13 mouse cellular contexts compared by ENCODE assay signal in the genomic region with DNA sequence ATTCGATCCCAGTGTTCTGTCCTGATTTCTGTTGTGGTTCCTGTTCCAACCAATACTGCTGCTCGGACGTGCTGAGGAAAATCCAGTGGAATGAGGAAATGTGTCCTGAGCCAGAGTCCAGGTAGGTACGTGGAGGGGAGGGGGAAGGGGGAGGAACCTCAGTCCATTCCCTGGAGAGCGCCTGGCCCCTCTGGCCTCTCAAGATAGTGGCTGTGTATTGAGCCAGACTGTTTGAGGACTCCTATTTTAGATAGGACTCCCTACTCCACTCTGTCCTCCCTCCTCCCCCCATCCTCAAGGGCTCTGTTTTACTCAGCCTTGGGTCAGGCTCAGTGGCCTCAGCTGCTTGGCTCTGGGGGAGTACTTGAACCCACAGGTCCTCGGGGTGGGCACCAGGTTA. TPM values are rescaled to one million over a fixed set of nuclear protein-coding genes. Genes with fewer than 3 reads are reported as not detected.
DNase-seq lines count a peak whose midpoint lies in the region; ATAC-seq and TF ChIP-seq lines count a peak whose summit lies in the region.
"Had no signal": no experiment of that assay in that cellular context is flagged by ENCODE, and none has a peak within 500 bp of the region (broad histone marks: within the 10 kb centered on the region; RNA-seq: fewer than 3 reads in every experiment).

No protein-coding gene starts in this region.

- intact Hi-C loops in gastrocnemius, adult 2 months (cut with DNase I) = no loop called here

- peak overlapping the region; percentile 16 for H3K9ac ChIP-seq in lung, embryonic 14.5 days
- no peak overlapping the region for H3K9ac ChIP-seq in forebrain, embryonic 12.5 days
- H3K9ac ChIP-seq: liver, embryonic 13.5 days had no signal

- no peaks in the 10 kb centered on the region for H3K36me3 ChIP-seq in kidney, adult 2 months (ENCODE audit: control insufficient read depth, insufficient read depth, low read length)
- no peaks in the 10 kb centered on the region for H3K36me3 ChIP-seq in lung, embryonic 14.5 days (ENCODE audit: insufficient read depth)
- no peaks in the 10 kb centered on the region for H3K36me3 ChIP-seq in forebrain, embryonic 12.5 days (replicated peaks)
- H3K36me3 ChIP-seq: liver, embryonic 13.5 days had no signal

- 20% methylated on average over 6 of the region's 6 CpGs for WGBS in kidney, adult 2 months
- WGBS in lung, embryonic 14.5 days = 55% methylated on average over 6 of the region's 6 CpGs
- WGBS in forebrain, embryonic 12.5 days = 70% methylated on average over 6 of the region's 6 CpGs

- H3K4me3 ChIP-seq in gastrocnemius, adult 2 months = peak overlapping the region; percentile 75
- H3K4me3 ChIP-seq in brown adipose tissue, adult 24 weeks (ENCODE audit: insufficient read depth, low read depth, low read length) = peak overlapping the region; percentile 90
- peak overlapping the region; percentile 81; the same call in 1 of the 2 replicates for H3K4me3 ChIP-seq in kidney, adult 2 months (ENCODE audit: insufficient read depth, low read depth, low read length)
- H3K4me3 ChIP-seq in lung, embryonic 14.5 days (ENCODE audit: low read depth, low read length) = no peak overlapping the region
- no peak overlapping the region for H3K4me3 ChIP-seq in forebrain, embryonic 12.5 days (replicated peaks)
- H3K4me3 ChIP-seq: erythroblast, embryonic 14.5 days; liver, embryonic 13.5 days had no signal

- no peak for TF ChIP-seq POLR2A in kidney, adult 2 months (IDR thresholded peaks at IDR 0.05; ENCODE audit: low read depth, low read length)

- no peaks in the 10 kb centered on the region for H3K27me3 ChIP-seq in kidney, adult 2 months (replicated peaks; ENCODE audit: control insufficient read depth, insufficient read depth, low read length)
- H3K27me3 ChIP-seq in lung, embryonic 14.5 days (ENCODE audit: insufficient read depth, low read length) = no peaks in the 10 kb centered on the region
- no peaks in the 10 kb centered on the region for H3K27me3 ChIP-seq in forebrain, embryonic 12.5 days

- ATAC-seq in lung, embryonic 14.5 days (ENCODE audit: insufficient read depth) = 0 out of 2 replicates have a peak, but pooled peaks have one; percentile 16
- ATAC-seq in forebrain, embryonic 12.5 days (ENCODE audit: low FRiP score) = no peak

- H3K27ac ChIP-seq in gastrocnemius, adult 2 months = peak overlapping the region; percentile 53
- no peak overlapping the region for H3K27ac ChIP-seq in brown adipose tissue, adult 24 weeks (replicated peaks; ENCODE audit: low read depth, low read length)
- peak overlapping the region; percentile 85 for H3K27ac ChIP-seq in kidney, adult 2 months (ENCODE audit: insufficient read depth, low read depth, low read length)
- H3K27ac ChIP-seq in lung, embryonic 14.5 days (ENCODE audit: low read depth) = no peak overlapping the region
- H3K27ac ChIP-seq in forebrain, embryonic 12.5 days = no peak overlapping the region
- H3K27ac ChIP-seq: liver, embryonic 13.5 days had no signal

- peaks cover 8% of the 10 kb centered on the region; the same call in 1 of the 2 replicates for H3K4me1 ChIP-seq in brown adipose tissue, adult 24 weeks (ENCODE audit: control insufficient read depth, insufficient read depth, insufficient read length, low read length)
- H3K4me1 ChIP-seq in kidney, adult 2 months (ENCODE audit: control insufficient read depth, insufficient read depth, low read length) = peaks cover 15% of the 10 kb centered on the region
- H3K4me1 ChIP-seq in lung, embryonic 14.5 days (ENCODE audit: insufficient read depth) = peaks cover 9% of the 10 kb centered on the region; the same call in 1 of the 2 replicates
- H3K4me1 ChIP-seq in forebrain, embryonic 12.5 days = peaks cover 14% of the 10 kb centered on the region; the same call in 1 of the 2 replicates

- peak overlapping the region; percentile 27 for H3K4me2 ChIP-seq in lung, embryonic 14.5 days
- H3K4me2 ChIP-seq in forebrain, embryonic 12.5 days = no peak overlapping the region
- H3K4me2 ChIP-seq: liver, embryonic 13.5 days had no signal

- no peak for DNase-seq in gastrocnemius, adult 2 months
- no peak for DNase-seq in gastrocnemius, postnatal 10 days
- peak; percentile 59 for DNase-seq in kidney, adult 2 months
- peak; percentile 14 for DNase-seq in lung, embryonic 14.5 days
- no peak for DNase-seq in frontal cortex, adult 2 months (ENCODE audit: extremely low spot score in 1 of 2, low spot score in 1 of 2)
- DNase-seq in retina, embryonic 14.5 days (ENCODE audit: low spot score) = no peak
- DNase-seq: adrenal gland, postnatal 10 days; cerebellum, adult 11-12 months; gastrocnemius, postnatal 36 days; liver, embryonic 13.5 days had no signal

- TF ChIP-seq CTCF in gastrocnemius, adult 2 months (IDR thresholded peaks at IDR 0.05) = no peak
- TF ChIP-seq CTCF in kidney, adult 2 months (conservative IDR thresholded peaks at IDR 0.05; ENCODE audit: insufficient read depth, insufficient read length, low read depth, low read length) = no peak
- no peak for TF ChIP-seq CTCF in lung, embryonic 14.5 days (IDR thresholded peaks at IDR 0.05; ENCODE audit: low read depth)

- H3K9me3 ChIP-seq in lung, embryonic 14.5 days (ENCODE audit: low read depth, low read length) = no peaks in the 10 kb centered on the region
- H3K9me3 ChIP-seq in forebrain, embryonic 12.5 days = no peaks in the 10 kb centered on the region
- H3K9me3 ChIP-seq: liver, embryonic 13.5 days had no signal

RNA-seq across cellular contexts. Expression of gene Shisa5, which starts 2.5 kb away (rescaled TPM):
- total RNA-seq in gastrocnemius, adult 2 months (2021) = 10 to 100 TPM; 15.9 to 17.0 TPM
- 10 to 100 TPM; 30.9 to 39.2 TPM for total RNA-seq in gastrocnemius, postnatal 10 days (2021)
- 30.4 and 48.6 TPM in 2 replicates for polyA plus RNA-seq in brown adipose tissue, adult 24 weeks (2012; ENCODE audit: insufficient read depth, insufficient read length, missing spikeins)
- polyA plus RNA-seq in kidney, adult 2 months (2012; rRNA removed) = 467 and 688 TPM in 2 replicates
- polyA plus RNA-seq in lung, embryonic 14.5 days (2014; fragmentation: Nextera tagmentation; extraction: Ambion mirVana) = 56.6 and 61.0 TPM in 2 replicates
- polyA plus RNA-seq in frontal cortex, adult 2 months (2012; rRNA removed) = 101 and 107 TPM in 2 replicates
- polyA plus RNA-seq in forebrain, embryonic 12.5 days (2016; fragmentation: Nextera tagmentation; extraction: Ambion mirVana) = 35.6 and 37.3 TPM in 2 replicates

RNA-seq across cellular contexts. Expression of gene Trex1, which starts 18.6 kb away (rescaled TPM):
- total RNA-seq in gastrocnemius, adult 2 months (2021) = 10 to 100 TPM; 13.2 TPM
- 10 to 100 TPM; 10.8 to 11.4 TPM for total RNA-seq in gastrocnemius, postnatal 10 days (2021)
- 6.6 and 16.6 TPM in 2 replicates for polyA plus RNA-seq in brown adipose tissue, adult 24 weeks (2012; ENCODE audit: insufficient read depth, insufficient read length, missing spikeins)
- 45.2 and 46.7 TPM in 2 replicates for polyA plus RNA-seq in kidney, adult 2 months (2012; rRNA removed)
- 10.6 and 11.6 TPM in 2 replicates for polyA plus RNA-seq in lung, embryonic 14.5 days (2014; fragmentation: Nextera tagmentation; extraction: Ambion mirVana)
- 36.9 and 43.5 TPM in 2 replicates for polyA plus RNA-seq in frontal cortex, adult 2 months (2012; rRNA removed)
- polyA plus RNA-seq in forebrain, embryonic 12.5 days (2016; fragmentation: Nextera tagmentation; extraction: Ambion mirVana) = 8.4 and 8.9 TPM in 2 replicates

RNA-seq across cellular contexts. Expression of gene Atrip, which starts 33.0 kb away (rescaled TPM):
- 1 to 10 TPM; 8.0 to 8.5 TPM for total RNA-seq in gastrocnemius, adult 2 months (2021)
- 10 to 100 TPM in 1 of 2 experiments, 1 to 10 TPM in 1; 7.6 to 11.6 TPM for total RNA-seq in gastrocnemius, postnatal 10 days (2021)
- 3.6 and 4.8 TPM in 2 replicates for polyA plus RNA-seq in brown adipose tissue, adult 24 weeks (2012; ENCODE audit: insufficient read depth, insufficient read length, missing spikeins)
- 20.2 and 20.9 TPM in 2 replicates for polyA plus RNA-seq in kidney, adult 2 months (2012; rRNA removed)
- polyA plus RNA-seq in lung, embryonic 14.5 days (2014; fragmentation: Nextera tagmentation; extraction: Ambion mirVana) = 24.5 and 27.6 TPM in 2 replicates
- 35.6 and 37.6 TPM in 2 replicates for polyA plus RNA-seq in frontal cortex, adult 2 months (2012; rRNA removed)
- 32.4 and 32.5 TPM in 2 replicates for polyA plus RNA-seq in forebrain, embryonic 12.5 days (2016; fragmentation: Nextera tagmentation; extraction: Ambion mirVana)

RNA-seq across cellular contexts. Expression of gene Ccdc51, which starts 41.4 kb away (rescaled TPM):
- 1 to 10 TPM; 6.5 to 7.9 TPM for total RNA-seq in gastrocnemius, adult 2 months (2021)
- 1 to 10 TPM; 7.1 to 7.6 TPM for total RNA-seq in gastrocnemius, postnatal 10 days (2021)
- polyA plus RNA-seq in brown adipose tissue, adult 24 weeks (2012; ENCODE audit: insufficient read depth, insufficient read length, missing spikeins) = 10.8 and 14.4 TPM in 2 replicates
- 11.4 and 11.7 TPM in 2 replicates for polyA plus RNA-seq in kidney, adult 2 months (2012; rRNA removed)
- 9.3 and 10.6 TPM in 2 replicates for polyA plus RNA-seq in lung, embryonic 14.5 days (2014; fragmentation: Nextera tagmentation; extraction: Ambion mirVana)
- polyA plus RNA-seq in frontal cortex, adult 2 months (2012; rRNA removed) = 5.9 and 6.0 TPM in 2 replicates
- polyA plus RNA-seq in forebrain, embryonic 12.5 days (2016; fragmentation: Nextera tagmentation; extraction: Ambion mirVana) = 13.9 and 14.9 TPM in 2 replicates

RNA-seq across cellular contexts. Expression of gene Tma7, which starts 41.5 kb away (rescaled TPM):
- total RNA-seq in gastrocnemius, adult 2 months (2021) = 100 to 1,000 TPM; 316 to 321 TPM
- total RNA-seq in gastrocnemius, postnatal 10 days (2021) = 100 to 1,000 TPM; 213 to 219 TPM
- 232 and 572 TPM in 2 replicates for polyA plus RNA-seq in brown adipose tissue, adult 24 weeks (2012; ENCODE audit: insufficient read depth, insufficient read length, missing spikeins)
- 42.4 and 80.7 TPM in 2 replicates for polyA plus RNA-seq in kidney, adult 2 months (2012; rRNA removed)
- 599 and 638 TPM in 2 replicates for polyA plus RNA-seq in lung, embryonic 14.5 days (2014; fragmentation: Nextera tagmentation; extraction: Ambion mirVana)
- 173 and 184 TPM in 2 replicates for polyA plus RNA-seq in frontal cortex, adult 2 months (2012; rRNA removed)
- 734 and 744 TPM in 2 replicates for polyA plus RNA-seq in forebrain, embryonic 12.5 days (2016; fragmentation: Nextera tagmentation; extraction: Ambion mirVana)

Comparison
In these comparisons a context has a peak if more than half of its experiments do, and no peak if none do; other contexts are left out.
1. DNase-seq: peak in kidney, adult 2 months (single experiment) and lung, embryonic 14.5 days (single experiment); none in gastrocnemius, adult 2 months (single experiment), gastrocnemius, postnatal 10 days (single experiment), frontal cortex, adult 2 months (0 of 2) and retina, embryonic 14.5 days (single experiment).
2. H3K27ac ChIP-seq: peak in gastrocnemius, adult 2 months (single experiment) and kidney, adult 2 months (single experiment); none in brown adipose tissue, adult 24 weeks (single experiment), lung, embryonic 14.5 days (single experiment) and forebrain, embryonic 12.5 days (single experiment).
3. H3K4me3 ChIP-seq: peak in gastrocnemius, adult 2 months (single experiment), brown adipose tissue, adult 24 weeks (single experiment) and kidney, adult 2 months (single experiment); none in lung, embryonic 14.5 days (single experiment) and forebrain, embryonic 12.5 days (single experiment).